Mouse (Mus musculus): Measurements from ENCODE around the gene Ccdc78. TPM values are rescaled to one million over a fixed set of nuclear protein-coding genes. Genes with fewer than 3 reads are reported as not detected.
A peak's percentile ranks its signal among the peaks of the same experiment; 100 is the strongest.

The Ccdc78 gene
- polyA plus RNA-seq, 1 experiment from 2014 or later: 0.05 TPM

DNA sequence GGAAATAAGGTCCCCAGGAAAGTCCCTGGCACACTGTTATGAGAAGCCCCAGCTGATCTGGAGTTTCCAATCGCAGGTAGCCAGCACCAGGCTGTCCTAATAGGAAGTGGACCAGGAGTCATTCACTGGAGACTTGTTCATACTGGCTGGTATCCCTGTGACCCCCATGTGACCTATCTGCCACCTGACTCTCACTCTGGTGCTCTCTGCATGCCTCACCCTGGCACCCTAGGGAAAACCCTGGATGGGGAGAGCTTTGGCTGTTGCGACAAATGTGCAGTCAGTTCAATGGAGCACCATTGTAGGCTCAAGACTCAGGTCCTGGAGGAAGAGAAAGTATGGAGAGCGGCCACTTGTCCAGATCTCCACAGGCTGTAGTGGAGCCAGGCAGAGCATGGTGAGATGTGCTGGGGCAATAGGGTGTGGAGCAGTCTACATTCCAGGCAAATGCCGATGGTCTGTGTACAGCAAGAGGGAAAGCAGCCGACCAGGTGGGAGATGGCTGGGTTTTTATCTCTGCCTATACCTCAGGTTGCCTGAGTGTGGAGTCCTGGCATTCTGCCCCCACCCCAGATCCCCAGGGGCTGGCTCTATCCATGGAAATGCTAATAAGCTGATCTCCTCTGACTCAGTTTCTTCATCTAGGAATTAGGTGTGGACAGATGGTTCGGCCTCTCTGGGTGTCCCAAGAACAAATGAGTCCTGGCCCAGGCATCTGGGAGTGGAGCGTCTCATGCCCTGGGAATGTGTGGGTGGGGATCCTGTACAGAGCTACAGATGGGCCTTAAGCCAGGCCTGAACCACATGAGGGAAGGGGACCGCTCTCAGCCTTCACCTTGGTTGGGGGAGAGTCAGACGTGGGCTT is 29.8 kb upstream of the Ccdc78 start:
- Histone ChIP-seq H3K4me3 (replicated peaks) (no peak overlapping the region), H3K27ac (no peak overlapping the region), H3K4me2 (no peak overlapping the region), H3K27me3 (0 out of 2 replicates have a peak, but pooled peaks cover 3% of the 10 kb centered on the region), H3K9ac (no peak overlapping the region), H3K36me3 (no peaks in the 10 kb centered on the region), H3K9me3 (replicated peaks) (no peaks in the 10 kb centered on the region), H3K4me1 (replicated peaks) (no peaks in the 10 kb centered on the region)
- ATAC-seq (ENCODE audit: low read depth) (no peak), DNase-seq (no peak)
- 63% methylated on average over 9 of the region's 9 CpGs for WGBS (ENCODE audit: insufficient replicate concordance)

- Histone ChIP-seq H3K27me3 (0 out of 2 replicates have a peak, but pooled peaks cover 3% of the 10 kb centered on the region), H3K4me2 (no peak overlapping the region), H3K4me3 (replicated peaks) (no peak overlapping the region), H3K4me1 (replicated peaks) (no peaks in the 10 kb centered on the region), H3K27ac (no peak overlapping the region), H3K36me3 (no peaks in the 10 kb centered on the region), H3K9ac (no peak overlapping the region), H3K9me3 (replicated peaks) (no peaks in the 10 kb centered on the region)
- ATAC-seq (ENCODE audit: low read depth) (no peak), DNase-seq (no peak)
- WGBS (ENCODE audit: insufficient replicate concordance): 52% methylated on average over 3 of the region's 3 CpGs
These were observed 28.7 kb upstream of the Ccdc78 start for GRCm38 (mm10) chr17:25757691-25758090.

DNA sequence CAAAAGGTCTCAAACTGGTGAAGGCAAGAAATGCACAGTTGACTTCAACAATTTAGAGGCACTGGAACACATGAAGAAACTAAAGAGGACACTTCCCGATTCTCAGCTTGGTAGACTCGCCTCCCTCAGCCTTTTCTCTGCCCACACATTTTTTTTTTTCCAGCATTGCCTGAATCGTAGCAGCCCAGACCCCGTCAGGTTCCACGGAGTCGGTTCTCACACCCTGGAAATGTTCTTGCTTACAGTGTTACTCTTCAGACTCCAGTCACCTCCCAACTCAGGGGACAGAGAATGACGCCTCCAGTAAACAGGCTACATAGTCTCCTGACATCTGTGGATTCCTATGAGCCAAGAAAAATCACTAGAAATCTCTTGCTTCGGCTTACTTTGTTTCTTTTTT is 26.2 kb upstream of the Ccdc78 start:
- DNase-seq (no peak), ATAC-seq (ENCODE audit: low read depth) (no peak)
- no peaks in the 10 kb centered on the region for H3K36me3 ChIP-seq
- H3K9ac ChIP-seq: no peak overlapping the region
- H3K4me3 ChIP-seq (replicated peaks): no peak overlapping the region
- no peaks in the 10 kb centered on the region for H3K27me3 ChIP-seq
- 51% methylated on average over 8 of the region's 8 CpGs for WGBS (ENCODE audit: insufficient replicate concordance)
- H3K9me3 ChIP-seq (replicated peaks): no peaks in the 10 kb centered on the region
- no peak overlapping the region for H3K4me2 ChIP-seq
- no peak overlapping the region for H3K27ac ChIP-seq
- no peaks in the 10 kb centered on the region for H3K4me1 ChIP-seq (replicated peaks)

GRCm38 (mm10) chr17:25761561-25761970 is 24.8 kb upstream of the Ccdc78 start:
- Histone ChIP-seq H3K9me3 (replicated peaks) (no peaks in the 10 kb centered on the region), H3K4me2 (no peak overlapping the region), H3K27me3 (peaks cover 6% of the 10 kb centered on the region; the same call in 1 of the 2 replicates), H3K4me3 (replicated peaks) (no peak overlapping the region), H3K4me1 (replicated peaks) (no peaks in the 10 kb centered on the region), H3K9ac (no peak overlapping the region), H3K27ac (no peak overlapping the region), H3K36me3 (no peaks in the 10 kb centered on the region)
- WGBS (ENCODE audit: insufficient replicate concordance): 43% methylated on average over 4 of the region's 4 CpGs
- DNase-seq (no peak), ATAC-seq (ENCODE audit: low read depth) (no peak)

DNA sequence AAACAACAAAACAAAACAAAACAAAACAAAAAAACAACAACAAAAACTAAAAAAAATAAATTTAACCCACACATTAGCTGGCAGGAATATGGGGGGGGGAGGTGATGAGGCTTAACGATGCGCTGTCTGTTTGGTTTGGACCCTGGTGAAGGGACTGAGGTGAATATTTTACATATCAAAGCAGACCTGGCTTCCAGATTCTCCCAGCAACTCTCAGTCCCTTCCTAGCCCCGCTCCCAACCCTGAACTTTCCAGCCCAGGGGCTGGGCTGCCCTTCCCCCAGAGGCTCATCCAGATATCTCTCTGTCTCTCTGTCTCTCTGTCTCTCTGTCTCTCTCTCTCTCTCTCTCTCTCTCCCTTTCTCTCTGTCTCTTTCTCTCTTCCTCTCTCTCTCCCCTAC is 23.8 kb upstream of the Ccdc78 start:
- H3K27ac ChIP-seq: no peak overlapping the region
- H3K4me3 ChIP-seq (replicated peaks): no peak overlapping the region
- no peak overlapping the region for H3K9ac ChIP-seq
- ATAC-seq (ENCODE audit: low read depth): no peak
- no peak overlapping the region for H3K4me2 ChIP-seq
- DNase-seq: no peak
- no peaks in the 10 kb centered on the region for H3K4me1 ChIP-seq (replicated peaks)
- H3K27me3 ChIP-seq: peaks cover 8% of the 10 kb centered on the region; the same call in 1 of the 2 replicates
- no peaks in the 10 kb centered on the region for H3K9me3 ChIP-seq (replicated peaks)
- 23% methylated on average over 3 of the region's 3 CpGs for WGBS (ENCODE audit: insufficient replicate concordance)
- no peaks in the 10 kb centered on the region for H3K36me3 ChIP-seq

DNA sequence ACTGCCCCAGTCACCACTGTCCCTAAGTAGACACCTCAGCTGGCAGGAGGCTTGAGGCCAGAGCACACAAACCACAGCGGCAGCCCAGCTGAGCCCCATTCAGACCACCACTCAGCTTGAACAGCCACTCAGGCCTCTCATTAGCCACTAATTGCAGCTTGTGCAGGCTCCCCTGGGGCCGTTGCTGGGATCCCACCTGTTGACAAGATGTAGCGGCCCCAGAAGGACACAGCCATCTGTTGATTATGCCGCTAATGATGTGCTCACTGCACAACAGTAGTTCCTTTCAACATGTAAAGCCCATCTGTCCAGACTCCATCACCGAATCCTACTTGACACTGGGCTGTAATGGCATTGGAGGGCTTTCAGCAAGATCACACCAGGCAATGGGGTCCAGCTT is 20.5 kb upstream of the Ccdc78 start:
- WGBS (ENCODE audit: insufficient replicate concordance): 61% methylated on average over 5 of the region's 5 CpGs
- H3K27me3 ChIP-seq: peaks cover 22% of the 10 kb centered on the region
- no peak overlapping the region for H3K4me3 ChIP-seq (replicated peaks)
- no peaks in the 10 kb centered on the region for H3K4me1 ChIP-seq (replicated peaks)
- H3K4me2 ChIP-seq: no peak overlapping the region
- no peaks in the 10 kb centered on the region for H3K36me3 ChIP-seq
- H3K27ac ChIP-seq: no peak overlapping the region
- no peak for ATAC-seq (ENCODE audit: low read depth)
- H3K9ac ChIP-seq: no peak overlapping the region
- H3K9me3 ChIP-seq (replicated peaks): no peaks in the 10 kb centered on the region
- no peak for DNase-seq

GRCm38 (mm10) chr17:25769331-25769730 is 17.0 kb upstream of the Ccdc78 start:
- ATAC-seq (ENCODE audit: low read depth) (no peak), DNase-seq (no peak)
- peaks cover 27% of the 10 kb centered on the region for H3K27me3 ChIP-seq
- WGBS (ENCODE audit: insufficient replicate concordance): 51% methylated on average over 9 of the region's 9 CpGs
- peaks cover 3% of the 10 kb centered on the region for H3K4me1 ChIP-seq (replicated peaks)
- no peak overlapping the region for H3K4me3 ChIP-seq (replicated peaks)
- no peak overlapping the region for H3K9ac ChIP-seq
- H3K36me3 ChIP-seq: no peaks in the 10 kb centered on the region
- no peak overlapping the region for H3K4me2 ChIP-seq
- H3K9me3 ChIP-seq (replicated peaks): no peaks in the 10 kb centered on the region
- H3K27ac ChIP-seq: no peak overlapping the region

DNA sequence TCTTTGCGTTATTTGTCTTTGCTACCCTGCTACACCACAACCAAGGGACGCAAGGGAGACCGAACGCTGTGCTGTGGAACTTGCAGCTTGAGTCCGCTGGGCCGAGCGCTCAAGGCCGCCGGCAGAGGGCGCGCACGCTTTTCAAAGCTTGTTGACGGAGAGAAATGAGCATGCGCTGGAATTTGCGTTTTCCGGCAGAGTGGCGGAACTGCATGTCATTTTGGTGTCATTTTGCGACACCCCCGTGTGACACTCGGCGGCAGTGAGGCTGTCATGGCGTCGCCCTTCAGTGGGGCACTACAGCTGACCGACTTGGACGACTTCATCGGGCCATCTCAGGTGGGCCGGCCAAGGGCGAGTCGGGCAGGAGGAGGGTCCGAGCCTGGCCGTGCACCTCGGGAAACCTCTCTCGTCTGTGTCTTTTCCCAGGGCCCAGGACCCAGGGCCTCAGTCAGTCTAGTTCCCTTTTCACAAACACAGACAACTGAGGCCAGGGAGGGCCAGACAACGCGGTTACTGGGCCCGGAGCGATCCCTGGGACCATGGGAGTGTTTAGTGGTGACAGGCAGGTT is 12.7 kb upstream of the Ccdc78 start, which contains the start of gene Narfl:
Gene Narfl (plus strand): TSS at position 228 of the 572 bp plus-strand sequence.
- Histone ChIP-seq H3K4me3 (replicated peaks) (peak within 1 kb of the TSS; percentile 73), H3K9ac (peak within 1 kb of the TSS; percentile 82), H3K36me3 (peaks cover 19% of the 10 kb centered on the region), H3K27me3 (peaks cover 11% of the 10 kb centered on the region), H3K4me1 (replicated peaks) (peaks cover 18% of the 10 kb centered on the region), H3K4me2 (peak within 1 kb of the TSS; percentile 79), H3K27ac (no peak within 1 kb of the TSS), H3K9me3 (replicated peaks) (no peaks in the 10 kb centered on the region)
- under 1% methylated on average over 37 of the region's 37 CpGs for WGBS (ENCODE audit: insufficient replicate concordance)
- ATAC-seq (ENCODE audit: low read depth): peak; percentile 82
- DNase-seq: peak; percentile 94

DNA sequence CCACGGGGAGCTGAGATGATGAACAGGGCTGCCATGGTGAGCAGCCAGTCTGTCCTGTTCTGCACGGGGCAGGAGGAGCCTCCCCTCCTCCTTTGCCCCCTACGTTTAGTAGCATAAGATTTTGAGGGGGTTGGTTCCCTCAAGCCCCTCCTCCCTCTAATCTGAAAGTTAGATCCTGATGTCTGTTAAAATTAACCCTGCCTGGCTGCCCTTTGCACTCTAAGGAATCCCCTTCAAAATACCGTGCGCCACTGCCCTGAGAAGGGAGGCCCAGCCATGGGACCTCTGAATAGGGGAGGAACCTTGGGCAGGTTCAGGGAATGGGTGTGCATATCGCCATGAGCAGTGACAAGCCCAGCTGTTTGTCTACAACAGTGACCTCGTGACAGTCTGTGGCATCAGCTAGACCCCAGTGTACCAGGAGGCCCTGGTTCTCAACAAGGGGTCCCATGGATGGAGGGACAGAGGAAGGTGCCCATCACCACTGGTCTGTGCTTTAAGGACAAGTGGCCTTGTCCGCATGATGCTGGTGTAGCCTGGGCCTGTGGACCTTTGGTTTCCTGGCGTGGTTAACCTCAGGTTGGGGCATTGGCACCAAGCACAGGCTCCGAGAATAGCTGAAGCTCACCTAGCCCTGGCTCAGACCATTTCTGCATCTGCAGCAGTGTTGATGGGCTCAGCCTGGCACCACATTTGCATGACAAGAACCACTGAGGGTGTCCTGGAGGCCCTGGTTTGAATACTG is 10.9 kb upstream of the Ccdc78 start:
- Histone ChIP-seq H3K27me3 (peaks cover 5% of the 10 kb centered on the region; the same call in 1 of the 2 replicates), H3K4me3 (replicated peaks) (0 out of 2 replicates have a peak overlapping the region, but pooled peaks have one; percentile 73), H3K9me3 (replicated peaks) (no peaks in the 10 kb centered on the region), H3K27ac (no peak overlapping the region), H3K4me1 (replicated peaks) (peaks cover 18% of the 10 kb centered on the region), H3K4me2 (peak overlapping the region; percentile 79; the same call in 1 of the 2 replicates), H3K36me3 (peaks cover 36% of the 10 kb centered on the region), H3K9ac (peak overlapping the region; percentile 26; the same call in 1 of the 2 replicates)
- WGBS (ENCODE audit: insufficient replicate concordance): 70% methylated on average over 10 of the region's 10 CpGs
- DNase-seq (no peak), ATAC-seq (ENCODE audit: low read depth) (no peak)

GRCm38 (mm10) chr17:25777948-25778347 is 8.4 kb upstream of the Ccdc78 start:
- Histone ChIP-seq H3K27me3 (no peaks in the 10 kb centered on the region), H3K9me3 (replicated peaks) (no peaks in the 10 kb centered on the region), H3K36me3 (peaks cover 60% of the 10 kb centered on the region), H3K4me2 (no peak overlapping the region), H3K27ac (no peak overlapping the region), H3K9ac (no peak overlapping the region), H3K4me3 (replicated peaks) (no peak overlapping the region), H3K4me1 (replicated peaks) (peaks cover 18% of the 10 kb centered on the region)
- DNase-seq (no peak), ATAC-seq (ENCODE audit: low read depth) (no peak)
- WGBS (ENCODE audit: insufficient replicate concordance): 87% methylated on average over 5 of the region's 5 CpGs

DNA sequence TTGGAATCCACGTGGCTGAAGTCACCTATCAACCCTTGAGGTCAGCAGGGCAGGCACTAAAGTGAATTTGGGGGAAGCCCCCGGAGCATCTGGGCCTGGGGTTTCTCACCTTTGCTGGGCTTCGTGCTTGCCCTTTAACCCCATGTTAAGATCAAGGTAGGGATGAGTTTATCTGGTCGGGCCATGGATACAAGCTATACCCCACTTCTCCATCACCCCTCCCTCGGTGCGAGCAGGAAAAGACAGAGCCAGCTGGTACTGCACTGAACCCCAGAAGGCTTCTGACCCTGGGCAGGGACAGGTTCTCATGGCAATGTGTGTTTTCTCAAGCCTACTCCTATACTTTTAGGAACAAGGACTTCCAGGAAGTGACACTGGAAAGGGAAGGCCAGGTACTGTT is 5.0 kb upstream of the Ccdc78 start:
- H3K4me1 ChIP-seq (replicated peaks): peaks cover 21% of the 10 kb centered on the region

More for the DNA sequence above, 5.0 kb upstream of the Ccdc78 start:
- no peaks in the 10 kb centered on the region for H3K9me3 ChIP-seq (replicated peaks)
- H3K4me3 ChIP-seq (replicated peaks): no peak overlapping the region
- no peak for DNase-seq
- no peak overlapping the region for H3K4me2 ChIP-seq
- H3K36me3 ChIP-seq: peaks cover 68% of the 10 kb centered on the region
- 77% methylated on average over 6 of the region's 6 CpGs for WGBS (ENCODE audit: insufficient replicate concordance)
- no peaks in the 10 kb centered on the region for H3K27me3 ChIP-seq
- no peak overlapping the region for H3K9ac ChIP-seq
- no peak for ATAC-seq (ENCODE audit: low read depth)
- H3K27ac ChIP-seq: no peak overlapping the region

Data from liver, embryonic 13.5 days (tissue).